Mouse (Mus musculus) cerebellum, postnatal 25 days (tissue): Measurements from ENCODE around the gene Edc4.
"Not testable (repeated sequence)": the region's sequence is repeated elsewhere in the genome, so short reads cannot be mapped to it uniquely, and the experiment has no call there.

Source experiments
- DNase-seq, 2 experiments: peaks; one replicate each; pipeline ENCODE4 v3.0.0; 2021; ENCODE audit warnings: mixed read lengths in 2 of 2

Edc4 gene

GRCm38 (mm10) chr8:105880754-105881520 lies at the start of gene Edc4:
Gene Edc4, plus strand, starts transcription at chr8:105880881.
- DNase-seq = peak; percentile 91

- DNase-seq = not testable (repeated sequence)
These were observed 46.9 kb upstream of the Edc4 start for GRCm38 (mm10) chr8:105833740-105834139.

- peak; percentile 53 to 73 for DNase-seq
These were observed 45.4 kb upstream of the Edc4 start for GRCm38 (mm10) chr8:105835318-105835717.

GRCm38 (mm10) chr8:105836991-105837390 lies 43.7 kb upstream of the Edc4 start:
- peak in 1 of 2 experiments; percentile 37 for DNase-seq

GRCm38 (mm10) chr8:105839209-105839608 lies 41.5 kb upstream of the Edc4 start:
- no peak for DNase-seq

GRCm38 (mm10) chr8:105846678-105847077 lies 34.0 kb upstream of the Edc4 start:
- DNase-seq = no peak

- no peak for DNase-seq
These were observed 30.7 kb upstream of the Edc4 start for GRCm38 (mm10) chr8:105850014-105850413.

- DNase-seq = no peak
These were observed 30.1 kb upstream of the Edc4 start for GRCm38 (mm10) chr8:105850611-105851010.

GRCm38 (mm10) chr8:105851651-105852143 lies 29.0 kb upstream of the Edc4 start:
- DNase-seq = peak; percentile 81 to 89

- DNase-seq = no peak
These were observed 28.4 kb upstream of the Edc4 start for GRCm38 (mm10) chr8:105852146-105852729.

GRCm38 (mm10) chr8:105853178-105853577 lies 27.5 kb upstream of the Edc4 start, which contains the start of gene Cenpt:
Gene Cenpt, minus strand, starts transcription at chr8:105853278.
- no peak for DNase-seq

- DNase-seq = peak in 1 of 2 experiments; percentile 29
These were observed 26.4 kb upstream of the Edc4 start for GRCm38 (mm10) chr8:105854303-105854702.

- DNase-seq = peak; percentile 93 to 95
These were observed 25.9 kb upstream of the Edc4 start, which contains the start of gene Thap11 for GRCm38 (mm10) chr8:105854715-105855216. Gene Thap11, plus strand, starts transcription at chr8:105855132.

GRCm38 (mm10) chr8:105855248-105856167 lies 25.2 kb upstream of the Edc4 start:
- peak; percentile 68 to 70 for DNase-seq

GRCm38 (mm10) chr8:105856168-105856835 lies 24.4 kb upstream of the Edc4 start:
- DNase-seq = no peak

- DNase-seq = no peak
These were observed 22.2 kb upstream of the Edc4 start for GRCm38 (mm10) chr8:105858495-105858894.

GRCm38 (mm10) chr8:105859314-105859713 lies 21.4 kb upstream of the Edc4 start:
- DNase-seq = no peak

- DNase-seq = peak; percentile 92
These were observed 20.3 kb upstream of the Edc4 start, which contains the start of gene Nutf2 for GRCm38 (mm10) chr8:105860143-105860981. Gene Nutf2, plus strand, starts transcription at chr8:105860580.

- peak in 1 of 2 experiments; percentile 33 for DNase-seq
These were observed 18.7 kb upstream of the Edc4 start for GRCm38 (mm10) chr8:105861951-105862350.

- DNase-seq = no peak
These were observed 14.2 kb upstream of the Edc4 start for GRCm38 (mm10) chr8:105866364-105867029.
